Mouse (Mus musculus) kidney, adult 8-10 months (tissue): ENCODE data around the gene Ppp1r12a.
"Not testable (repeated sequence)": the region's sequence is repeated elsewhere in the genome, so short reads cannot be mapped to it uniquely, and the experiment has no call there.

Experiments used
- DNase-seq, 2 experiments: peaks; one replicate each; pipeline ENCODE4 v3.0.0; 2022

Gene Ppp1r12a

GRCm38 (mm10) chr10:108209396-108209795 is 47.4 kb downstream of the Ppp1r12a start:
- DNase-seq, result no peak

DNA sequence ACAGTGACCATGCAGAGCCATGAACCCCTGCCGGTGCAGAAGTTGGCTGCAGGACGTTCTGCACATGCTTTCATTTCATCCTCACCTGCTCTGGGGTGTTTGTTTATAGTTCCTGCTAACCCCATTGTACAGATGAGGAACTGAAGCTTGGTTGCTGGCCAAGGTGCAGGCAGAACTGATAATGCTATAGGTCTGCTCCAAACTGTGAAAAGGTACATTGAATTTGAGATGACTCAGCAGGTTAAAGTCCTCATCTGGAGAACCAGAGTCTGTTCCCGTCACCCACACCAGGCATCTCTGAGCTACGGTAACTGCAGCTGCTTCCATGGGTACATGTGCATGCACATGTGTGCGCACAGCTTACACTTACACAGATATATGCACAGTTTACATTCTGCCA is 62.4 kb downstream of the Ppp1r12a start:
- no peak for DNase-seq

DNA sequence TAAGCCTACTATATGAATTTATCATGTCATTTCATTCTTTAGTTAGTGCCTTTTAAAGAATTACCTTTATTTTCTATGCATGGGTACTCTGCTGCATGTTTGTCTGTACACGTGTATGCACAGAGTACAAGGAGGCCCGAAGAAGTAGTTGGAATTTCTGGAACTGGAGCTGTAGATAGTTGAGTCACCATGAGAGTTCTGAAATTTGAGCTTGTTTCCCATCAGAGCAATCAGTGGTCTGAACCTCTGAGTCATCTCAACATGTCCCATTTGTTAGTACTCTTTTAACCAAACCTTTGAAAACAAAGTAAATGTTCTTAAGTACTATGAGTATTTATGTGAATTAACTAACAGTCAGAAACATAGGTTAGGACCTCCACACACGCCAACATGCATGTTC is 75.1 kb downstream of the Ppp1r12a start:
- DNase-seq, result no peak

DNA sequence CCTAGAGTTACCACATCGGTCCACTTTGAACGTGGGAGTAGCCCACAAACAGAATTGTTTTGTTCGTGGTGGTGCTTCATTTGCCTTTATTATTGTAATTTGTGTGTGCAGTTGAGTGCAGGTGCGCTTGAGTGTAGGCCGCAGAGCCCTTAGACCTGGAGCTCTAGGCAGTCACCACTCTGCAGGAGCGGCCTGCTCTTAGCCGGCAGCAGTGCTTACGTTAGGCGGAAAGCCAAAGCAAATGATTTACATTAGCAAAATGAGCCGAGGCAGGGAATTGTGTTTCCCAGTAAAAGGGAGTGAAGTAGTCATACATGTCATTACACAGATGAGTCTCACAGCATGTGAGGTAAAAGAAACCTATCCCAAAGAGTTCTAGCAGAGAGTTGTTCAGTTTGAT is 77.1 kb downstream of the Ppp1r12a start:
- no peak for DNase-seq

GRCm38 (mm10) chr10:108250710-108251109 is 88.7 kb downstream of the Ppp1r12a start:
- no peak for DNase-seq

DNA sequence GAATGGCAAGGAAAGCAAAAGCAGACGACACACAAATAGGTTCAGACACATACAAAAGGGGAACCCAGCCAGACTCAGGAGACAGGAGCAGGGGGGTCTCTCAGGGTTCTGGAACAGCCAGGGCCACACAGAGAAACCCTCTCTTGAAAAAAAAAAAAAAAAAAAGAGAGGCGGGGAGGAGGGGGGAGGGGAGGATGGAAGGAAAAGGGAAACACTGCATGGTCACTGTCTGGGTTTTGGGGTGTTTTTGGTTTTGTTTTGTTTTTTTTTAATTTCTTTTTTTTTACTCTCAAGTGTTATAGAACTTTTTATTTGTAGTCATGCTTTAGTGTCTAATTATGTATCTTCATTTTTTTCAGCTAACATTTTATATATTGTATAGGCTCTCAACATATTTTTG is 89.2 kb downstream of the Ppp1r12a start:
- DNase-seq, result no peak

- no peak for DNase-seq
Measured at GRCm38 (mm10) chr10:108255812-108256376, 93.9 kb downstream of the Ppp1r12a start.

DNA sequence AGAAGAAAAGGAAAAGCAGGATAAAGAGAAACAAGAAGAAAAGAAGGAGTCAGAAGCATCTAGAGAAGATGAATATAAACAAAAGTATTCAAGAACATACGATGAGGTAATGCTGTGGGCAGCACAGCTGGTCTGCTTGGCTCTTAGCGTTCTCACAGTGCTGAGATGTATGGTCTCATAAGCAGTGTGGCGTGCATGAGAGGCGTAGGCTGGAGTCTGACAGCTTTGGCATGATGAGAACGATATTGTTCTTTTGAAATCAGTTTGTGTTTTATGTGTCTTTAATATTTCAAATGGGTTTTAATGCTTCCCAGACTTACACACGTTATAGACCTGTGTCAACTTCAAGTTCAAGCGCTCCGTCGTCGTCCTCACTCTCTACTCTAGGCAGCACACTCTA is 98.9 kb downstream of the Ppp1r12a start:
- no peak for DNase-seq

DNA sequence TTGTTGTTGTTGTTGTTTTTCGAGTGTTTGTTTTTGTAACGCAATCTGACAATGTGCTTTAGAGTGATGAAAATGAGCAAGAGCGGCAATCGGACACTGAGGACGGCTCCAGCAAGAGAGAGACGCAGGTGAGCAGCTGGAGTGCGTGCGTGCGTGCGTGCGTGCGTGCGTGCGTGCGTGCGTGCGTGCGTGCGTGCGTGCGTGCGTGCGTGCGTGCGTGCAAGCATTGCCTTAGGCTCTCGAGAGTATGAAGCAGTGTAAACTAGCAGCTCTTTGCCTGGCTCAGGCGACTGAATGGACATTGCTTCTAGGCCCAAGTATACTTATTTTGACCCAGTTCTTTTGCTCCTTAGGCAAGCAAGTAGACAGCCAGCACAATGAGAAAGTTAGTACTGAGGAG is 102.6 kb downstream of the Ppp1r12a start:
- no peak for DNase-seq

- no peak for DNase-seq
Measured at GRCm38 (mm10) chr10:108271201-108271600, 109.2 kb downstream of the Ppp1r12a start.

DNA sequence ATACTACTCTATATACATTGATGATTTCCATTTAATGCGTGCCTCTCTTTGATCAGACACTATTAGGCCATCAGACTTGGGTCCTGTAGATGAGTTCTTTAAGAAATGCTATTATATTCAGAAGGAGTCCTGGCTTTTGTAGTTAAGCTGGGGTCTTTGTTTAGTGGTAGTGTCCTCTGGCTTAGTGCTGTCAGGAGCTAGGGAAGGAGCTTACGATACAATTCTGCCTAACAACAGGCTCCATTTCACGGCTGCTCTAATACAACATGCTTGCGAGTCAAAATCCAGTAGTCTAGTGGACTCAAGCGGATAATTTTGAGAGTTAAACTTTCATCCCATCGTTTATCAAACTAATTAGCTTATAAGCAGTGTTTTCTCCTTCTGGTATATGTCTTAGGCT is 114.7 kb downstream of the Ppp1r12a start:
- no peak for DNase-seq

- no peak for DNase-seq
Measured at GRCm38 (mm10) chr10:108277198-108277597, 115.2 kb downstream of the Ppp1r12a start.

GRCm38 (mm10) chr10:108281099-108281498 is 119.1 kb downstream of the Ppp1r12a start:
- DNase-seq, result not testable (repeated sequence)

GRCm38 (mm10) chr10:108282351-108282750 is 120.4 kb downstream of the Ppp1r12a start:
- DNase-seq, result no peak

DNA sequence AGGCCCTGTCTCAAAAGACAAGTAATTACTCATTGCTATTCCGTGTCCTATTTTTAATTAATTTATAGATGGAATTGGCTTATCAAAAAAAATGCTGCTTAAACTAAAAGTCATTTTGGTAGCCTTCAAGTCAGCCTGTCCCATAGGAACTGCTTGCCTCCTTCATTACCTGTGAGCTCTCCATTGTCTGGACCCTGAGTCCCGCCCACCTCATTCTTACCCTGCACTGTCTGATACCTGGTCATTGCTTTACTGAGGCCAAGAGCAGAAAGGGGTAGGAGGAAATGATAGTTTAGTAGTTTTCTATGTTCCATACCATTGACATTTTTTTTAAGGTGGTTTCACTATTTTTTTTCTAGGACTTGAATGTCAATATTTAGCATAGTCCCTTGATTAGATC is 121.4 kb downstream of the Ppp1r12a start:
- no peak for DNase-seq

DNA sequence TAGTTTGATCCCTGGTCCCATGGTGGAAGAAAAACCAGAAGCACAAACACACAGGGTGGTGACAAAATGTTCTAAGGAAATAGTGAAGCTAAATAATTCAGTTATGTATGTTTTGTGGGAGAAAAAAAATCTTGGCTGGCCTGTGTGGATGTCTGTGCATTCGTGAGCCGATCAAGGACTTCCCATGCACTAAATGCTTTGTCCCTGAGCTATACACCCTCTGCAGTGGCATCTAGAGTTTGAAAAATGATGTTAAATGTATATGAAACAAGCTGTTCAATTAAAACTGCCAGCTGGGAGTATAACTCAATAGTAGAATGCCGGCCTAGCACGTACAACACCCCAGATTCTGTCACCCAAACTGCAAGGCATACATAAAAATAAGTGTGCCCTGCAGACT is 121.8 kb downstream of the Ppp1r12a start:
- DNase-seq, result no peak

- DNase-seq, result no peak
Measured at GRCm38 (mm10) chr10:108284445-108284844, 122.5 kb downstream of the Ppp1r12a start.

DNA sequence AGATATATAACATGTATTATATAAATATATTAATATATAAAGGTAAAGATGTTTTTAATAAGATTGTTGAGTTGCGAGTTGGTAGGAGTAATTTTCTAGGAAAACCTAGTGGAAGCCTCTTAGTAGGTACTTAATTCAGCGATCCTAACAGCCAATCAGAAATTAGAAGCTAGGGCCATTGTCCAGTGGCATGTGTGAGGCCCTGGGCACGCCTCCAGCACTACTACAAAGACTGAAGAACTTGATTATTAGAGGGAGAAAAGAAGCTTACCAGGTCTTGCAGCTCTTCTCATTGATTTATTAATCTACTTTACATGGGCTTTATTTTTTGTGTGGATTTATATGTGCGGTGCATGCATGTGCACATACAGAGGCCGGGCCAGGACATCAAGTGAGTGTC is 123.0 kb downstream of the Ppp1r12a start:
- no peak for DNase-seq

DNA sequence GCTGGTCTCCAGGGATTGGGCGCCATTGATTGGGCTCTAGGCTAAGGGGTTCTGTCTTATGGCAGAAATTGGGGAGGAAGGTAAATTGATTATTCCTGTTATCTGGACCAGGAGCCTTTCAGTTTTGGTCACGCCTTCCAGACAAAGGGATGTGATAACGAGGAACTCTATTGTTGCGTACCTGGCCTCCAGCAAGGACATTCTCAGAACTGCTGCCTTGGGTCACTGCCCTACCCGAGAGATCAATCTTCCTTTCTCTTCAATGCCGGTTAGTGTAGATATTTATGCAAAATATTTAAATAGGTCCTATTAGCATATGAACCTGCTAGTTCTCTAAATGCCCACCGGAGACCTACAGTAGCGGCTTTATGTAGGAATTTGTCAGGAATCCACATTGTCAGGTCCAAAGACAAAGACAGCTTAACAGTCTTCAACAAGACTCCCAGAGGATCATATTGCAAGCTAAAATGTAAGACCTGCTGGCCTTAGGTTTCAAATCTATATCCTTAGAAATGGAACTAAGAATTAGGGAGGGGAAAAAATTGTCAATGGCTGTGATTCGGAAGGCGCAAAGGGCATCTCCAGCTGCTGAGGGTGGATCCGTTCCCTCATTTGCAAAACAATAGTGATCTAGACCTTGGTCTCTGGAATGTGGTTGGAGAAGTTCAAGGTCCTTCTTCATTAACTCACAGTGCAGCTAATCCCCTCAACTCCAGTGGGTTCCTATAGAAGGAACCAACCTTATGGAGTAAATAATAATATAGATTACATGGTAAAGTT is 124.9 kb downstream of the Ppp1r12a start:
- DNase-seq, result no peak

- DNase-seq, result no peak
Measured at GRCm38 (mm10) chr10:108287438-108287801, 125.4 kb downstream of the Ppp1r12a start.

- no peak for DNase-seq
Measured at GRCm38 (mm10) chr10:108290046-108290445, 128.1 kb downstream of the Ppp1r12a start.

DNA sequence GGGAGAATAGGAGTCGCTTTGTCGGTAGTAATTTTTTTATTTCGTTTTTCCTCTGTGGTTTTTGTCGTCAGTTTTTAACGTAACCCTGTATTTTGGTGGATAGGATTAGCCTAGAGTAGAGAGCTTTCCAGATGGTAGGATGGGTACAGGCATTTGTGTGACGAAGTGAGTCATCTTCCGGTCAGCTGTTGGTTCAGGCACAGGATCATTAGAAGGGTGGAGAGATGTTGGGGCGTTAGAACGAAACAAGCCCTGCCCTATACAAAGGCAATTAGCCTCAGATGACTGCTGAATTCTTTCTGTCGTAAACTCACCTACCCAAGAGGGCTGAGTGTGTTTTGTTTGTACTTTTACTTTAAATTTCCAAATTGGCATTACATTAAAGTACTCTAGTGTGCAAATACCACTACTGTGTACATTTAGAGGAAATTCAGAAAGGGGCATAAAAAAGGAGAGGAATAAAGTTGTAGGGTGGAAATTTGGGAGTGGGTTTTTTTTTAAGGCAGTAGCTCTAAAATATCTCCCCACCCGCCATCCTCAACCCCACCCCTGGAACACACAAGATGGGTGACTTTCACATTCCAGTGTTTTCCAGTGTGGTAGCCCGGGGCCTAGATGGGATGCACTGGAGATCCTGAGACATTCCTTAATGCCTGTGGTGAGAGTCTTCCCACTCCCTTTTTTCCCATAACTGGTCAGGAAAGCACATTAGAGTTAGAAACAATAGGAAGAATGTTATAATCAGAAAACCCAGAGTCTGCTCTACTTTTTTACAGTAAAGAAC is 129.9 kb downstream of the Ppp1r12a start:
- DNase-seq, result no peak

DNA sequence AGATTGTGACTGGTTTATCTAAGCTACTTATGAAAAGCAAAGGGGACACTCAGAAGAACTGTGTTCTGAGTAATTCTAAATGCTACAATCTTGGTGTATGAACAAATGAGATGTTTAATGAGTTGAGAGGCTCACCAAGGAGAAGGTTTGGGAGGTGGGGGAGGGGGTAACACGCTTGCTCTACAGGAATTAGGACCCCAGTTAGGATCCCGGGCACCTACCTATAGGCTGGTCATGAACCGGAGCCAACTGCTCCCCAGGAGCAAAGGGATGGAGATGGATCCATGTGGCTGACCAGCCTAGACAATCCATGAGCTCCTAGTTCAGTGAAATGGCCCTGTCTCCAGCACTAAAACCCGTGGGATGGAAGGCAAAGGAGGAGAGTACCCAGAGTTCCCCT is 130.7 kb downstream of the Ppp1r12a start:
- no peak for DNase-seq

DNA sequence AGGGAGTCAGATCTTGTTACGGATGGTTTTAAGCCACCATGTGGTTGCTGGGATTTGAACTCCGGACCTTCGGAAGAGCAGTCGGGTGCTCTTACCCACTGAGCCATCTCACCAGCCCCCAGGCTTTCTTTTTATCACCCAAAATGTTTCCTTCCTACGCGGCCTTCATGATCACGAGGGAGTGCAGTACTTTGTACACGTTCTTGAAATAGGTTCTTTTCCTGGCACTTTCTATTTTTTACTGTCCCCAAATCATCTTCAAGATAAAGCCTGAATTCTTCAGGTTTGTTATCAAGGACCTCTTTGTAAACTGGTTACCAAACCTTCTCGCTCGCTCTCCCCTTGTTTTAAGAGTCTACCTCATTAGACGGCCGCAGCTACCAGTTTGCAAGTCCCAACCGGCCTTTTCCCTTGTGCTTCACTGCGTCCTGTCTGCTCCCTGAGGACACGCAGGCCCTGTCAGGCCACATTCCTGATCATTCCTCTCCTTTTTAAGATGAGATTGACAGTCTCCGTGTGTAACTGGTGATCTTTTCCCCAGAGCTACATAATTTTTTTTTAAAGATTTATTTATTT is 131.7 kb downstream of the Ppp1r12a start:
- DNase-seq, result no peak
